Mouse (Mus musculus) neural tube, embryonic 15.5 days (tissue): Measurements from ENCODE around the gene Rccd1. TPM values are rescaled to one million over a fixed set of nuclear protein-coding genes. Genes with fewer than 3 reads are reported as not detected.
A peak's percentile ranks its signal among the peaks of the same experiment; 100 is the strongest.

Experiments
- ATAC-seq: fragments of 200-750 bp; cut with Nextera tagmentation; 2 replicates; pipeline ENCODE4 v1.8.0; 2017; ENCODE audit warnings: mild to moderate bottlenecking, moderate TSS enrichment, moderate library complexity; ENCODE audit not compliant: low FRiP score
- H3K27ac ChIP-seq: fragments of 300-500 bp; sonication (generic); replicated peaks from 2 replicates; pipeline ENCODE4 v1.5.1; 2015; ENCODE audit warnings: mild to moderate bottlenecking, inconsistent platforms
- H3K27me3 ChIP-seq: fragments of 300-500 bp; sonication (generic); replicated peaks from 2 replicates; pipeline ENCODE4 v1.6.1; 2015; ENCODE audit warnings: inconsistent platforms
- H3K36me3 ChIP-seq: fragments of 300-500 bp; sonication (generic); 2 replicates; pipeline ENCODE4 v1.6.1; 2015; ENCODE audit warnings: inconsistent platforms
- H3K4me1 ChIP-seq: fragments of 300-500 bp; sonication (generic); 2 replicates; pipeline ENCODE4 v1.6.1; 2015; ENCODE audit warnings: inconsistent platforms
- H3K4me2 ChIP-seq: fragments of 300-500 bp; sonication (generic); 2 replicates; pipeline ENCODE4 v1.6.1; 2015; ENCODE audit warnings: inconsistent platforms, mild to moderate bottlenecking, moderate library complexity
- H3K4me3 ChIP-seq: fragments of 300-500 bp; sonication (generic); replicated peaks from 2 replicates; pipeline ENCODE4 v1.5.1; 2015; ENCODE audit warnings: mild to moderate bottlenecking, inconsistent platforms
- H3K9ac ChIP-seq: fragments of 300-500 bp; sonication (generic); replicated peaks from 2 replicates; pipeline ENCODE4 v1.6.1; 2015; ENCODE audit warnings: mild to moderate bottlenecking, inconsistent platforms
- H3K9me3 ChIP-seq: fragments of 300-500 bp; sonication (generic); replicated peaks from 2 replicates; pipeline ENCODE4 v1.6.1; 2016; ENCODE audit warnings: inconsistent platforms
- WGBS: fragments of 180-500 bp; shearing (Covaris S2); methylation state at CpG from one replicate; pipeline ENCODE4 v1.1.7; 2015; ENCODE audit warnings: mixed read lengths; 5-methylcytosine and 5-hydroxymethylcytosine counted together
- polyA plus RNA-seq: library from polyadenylated mRNA; unstranded; fragments of >200 nt; fragmentation: Nextera tagmentation; extraction: Ambion mirVana; gene quantifications from 2 replicates; pipeline ENCODE4 v1.2.1, GENCODE M21; 2015

The Rccd1 gene
- polyA plus RNA-seq, 1 experiment from 2014 or later = 14.6 TPM

DNA sequence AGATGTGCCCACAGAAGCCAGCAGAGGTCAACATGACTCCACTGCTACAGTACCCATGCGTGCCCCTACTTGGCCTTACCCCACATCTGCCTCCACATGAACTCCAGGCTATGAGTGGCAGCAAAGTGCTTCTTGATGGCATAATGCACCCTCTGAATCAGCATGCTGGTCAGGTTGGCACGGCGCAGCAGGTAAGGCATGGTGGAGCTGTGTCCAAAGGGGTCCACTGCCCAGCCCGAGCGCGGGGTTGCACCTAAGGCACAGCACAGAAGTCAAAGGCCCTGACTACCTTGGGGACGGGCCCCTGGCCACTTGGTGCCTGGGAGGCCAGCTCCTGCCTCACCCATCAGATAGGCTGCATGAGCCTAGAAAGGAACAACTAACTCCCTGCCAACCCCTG, 43.0 kb upstream of the Rccd1 start:
- WGBS = 95% methylated on average over 7 of the region's 7 CpGs
- Histone ChIP-seq H3K36me3 (peaks cover 59% of the 10 kb centered on the region), H3K27me3 (no peaks in the 10 kb centered on the region), H3K27ac (no peak overlapping the region), H3K4me3 (no peak overlapping the region), H3K4me2 (no peak overlapping the region), H3K9ac (no peak overlapping the region), H3K9me3 (no peaks in the 10 kb centered on the region), H3K4me1 (peaks cover 25% of the 10 kb centered on the region)
- no peak for ATAC-seq

DNA sequence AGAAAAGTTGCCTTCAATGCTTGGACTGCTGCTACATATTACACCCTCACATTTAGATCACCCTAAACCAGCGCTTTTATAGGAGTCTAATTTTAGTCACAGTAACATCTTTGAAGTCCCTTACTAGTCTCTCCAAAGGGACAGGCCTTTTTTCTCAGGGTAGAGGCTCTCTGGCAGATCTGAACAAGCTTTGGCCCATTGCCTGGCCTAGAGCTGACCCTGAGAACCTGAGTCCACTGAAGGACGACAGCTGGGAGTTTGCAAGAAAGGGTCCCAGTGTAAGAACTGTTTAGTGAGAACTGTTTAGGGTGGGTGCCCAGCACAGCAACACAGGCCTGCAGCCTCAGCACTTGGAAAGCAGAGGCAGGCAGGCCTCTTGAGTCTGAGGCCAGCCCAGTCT, 41.5 kb upstream of the Rccd1 start:
- WGBS = 86% methylated on average over 2 of the region's 2 CpGs
- peaks cover 20% of the 10 kb centered on the region for H3K4me1 ChIP-seq
- H3K4me3 ChIP-seq = no peak overlapping the region
- no peak overlapping the region for H3K9ac ChIP-seq
- no peak for ATAC-seq
- no peak overlapping the region for H3K4me2 ChIP-seq
- H3K9me3 ChIP-seq = no peaks in the 10 kb centered on the region
- no peak overlapping the region for H3K27ac ChIP-seq
- H3K36me3 ChIP-seq = peaks cover 74% of the 10 kb centered on the region
- H3K27me3 ChIP-seq = no peaks in the 10 kb centered on the region

DNA sequence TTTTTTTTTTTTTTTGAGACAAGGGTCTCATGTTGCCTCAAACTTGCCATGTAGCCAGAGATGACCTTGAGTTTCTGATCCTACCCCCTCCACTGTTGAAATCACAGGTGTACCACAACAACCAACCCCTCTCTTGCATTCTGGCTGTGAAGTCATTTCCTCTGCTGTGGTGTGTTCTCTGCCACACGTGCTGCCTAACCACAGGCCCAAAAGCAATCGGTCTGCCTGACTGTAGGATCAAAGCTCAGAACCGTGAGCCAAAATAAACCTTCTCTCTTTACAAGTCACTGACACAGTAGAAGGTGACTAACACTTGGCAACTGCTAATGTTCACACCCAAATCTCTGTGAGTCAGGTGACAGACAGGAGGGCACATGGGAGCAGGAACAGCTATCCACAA, 36.2 kb upstream of the Rccd1 start:
- WGBS = 76% methylated on average over 3 of the region's 3 CpGs
- Histone ChIP-seq H3K27ac (no peak overlapping the region), H3K27me3 (no peaks in the 10 kb centered on the region), H3K9ac (no peak overlapping the region), H3K4me3 (no peak overlapping the region), H3K4me2 (no peak overlapping the region), H3K9me3 (no peaks in the 10 kb centered on the region), H3K4me1 (peaks cover 9% of the 10 kb centered on the region), H3K36me3 (peaks cover 93% of the 10 kb centered on the region)
- no peak for ATAC-seq

DNA sequence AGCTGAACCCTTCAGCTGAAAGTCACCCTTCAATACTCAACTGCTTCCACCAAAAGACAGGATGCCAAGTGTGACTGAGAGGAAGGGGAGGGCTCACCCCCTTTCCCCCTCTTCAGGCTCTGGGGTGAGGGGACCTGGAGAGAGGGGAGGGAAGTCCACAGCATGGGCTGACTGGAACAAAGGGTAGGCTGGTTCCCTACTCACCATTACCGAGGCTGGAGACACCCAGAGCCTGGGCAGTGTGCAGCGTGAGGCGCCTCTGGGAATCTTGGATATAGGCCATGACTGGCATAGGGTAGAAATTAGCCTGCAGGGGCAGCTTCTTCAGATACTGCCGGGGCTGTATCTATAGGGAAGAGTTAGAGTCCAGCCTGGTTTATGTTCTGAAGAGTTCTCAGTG, 33.8 kb upstream of the Rccd1 start:
- no peak for ATAC-seq
- Histone ChIP-seq H3K9me3 (no peaks in the 10 kb centered on the region), H3K36me3 (peaks cover 90% of the 10 kb centered on the region), H3K4me1 (peaks cover 9% of the 10 kb centered on the region), H3K4me3 (no peak overlapping the region), H3K27ac (0 out of 2 replicates have a peak overlapping the region, but pooled peaks have one; percentile 4), H3K9ac (no peak overlapping the region), H3K4me2 (no peak overlapping the region), H3K27me3 (no peaks in the 10 kb centered on the region)
- 53% methylated on average over 4 of the region's 4 CpGs for WGBS

DNA sequence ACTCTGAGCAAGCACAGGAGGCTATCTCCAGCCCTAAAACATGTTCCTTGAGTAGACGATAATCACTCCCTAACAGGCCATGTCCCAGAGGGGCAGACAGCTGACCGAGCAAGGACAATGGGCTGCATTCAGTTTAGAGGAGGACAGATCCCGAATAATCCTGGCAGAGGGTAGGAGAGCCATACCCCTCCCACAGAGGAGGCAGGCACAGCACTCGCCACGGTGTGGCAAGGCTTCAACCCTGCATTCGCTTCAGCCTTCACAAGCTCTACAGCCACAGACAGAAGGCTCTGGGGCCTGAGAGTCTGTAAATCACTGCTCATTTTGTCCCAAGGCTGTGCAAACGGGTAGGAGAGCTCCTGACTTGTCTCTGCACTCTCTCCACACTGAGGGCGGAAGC, 32.9 kb upstream of the Rccd1 start:
- WGBS = 22% methylated on average over 8 of the region's 8 CpGs
- Histone ChIP-seq H3K4me2 (no peak overlapping the region), H3K4me3 (no peak overlapping the region), H3K36me3 (peaks cover 89% of the 10 kb centered on the region), H3K9me3 (no peaks in the 10 kb centered on the region), H3K9ac (no peak overlapping the region), H3K4me1 (peaks cover 9% of the 10 kb centered on the region), H3K27me3 (no peaks in the 10 kb centered on the region), H3K27ac (peak overlapping the region; percentile 49)
- peak; percentile 53; the same call in 1 of the 2 replicates for ATAC-seq

DNA sequence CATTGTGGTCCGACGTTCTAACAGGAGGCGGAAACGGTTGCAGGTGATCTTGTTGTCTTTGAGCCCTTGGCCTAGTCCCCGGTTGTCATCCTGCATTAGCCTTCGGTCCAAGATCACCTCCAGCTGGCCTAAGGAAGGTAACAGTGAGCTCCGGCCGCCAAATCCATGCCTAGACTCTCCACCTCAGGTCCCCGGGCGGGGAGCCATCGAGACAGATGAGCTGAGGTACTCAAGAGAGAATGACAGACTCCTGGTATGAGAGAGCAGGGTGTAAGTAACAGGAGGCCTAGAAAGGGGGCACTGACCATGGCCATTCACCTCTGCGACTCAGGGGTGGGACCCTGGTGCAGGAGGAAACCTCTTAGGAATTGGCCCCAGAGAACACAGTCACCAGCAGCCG, 32.1 kb upstream of the Rccd1 start:
- Histone ChIP-seq H3K27me3 (no peaks in the 10 kb centered on the region), H3K4me3 (no peak overlapping the region), H3K36me3 (peaks cover 87% of the 10 kb centered on the region), H3K27ac (peak overlapping the region; percentile 49; the same call in 1 of the 2 replicates), H3K4me2 (no peak overlapping the region), H3K4me1 (peaks cover 9% of the 10 kb centered on the region), H3K9ac (no peak overlapping the region), H3K9me3 (no peaks in the 10 kb centered on the region)
- WGBS = 91% methylated on average over 13 of the region's 13 CpGs
- no peak for ATAC-seq

DNA sequence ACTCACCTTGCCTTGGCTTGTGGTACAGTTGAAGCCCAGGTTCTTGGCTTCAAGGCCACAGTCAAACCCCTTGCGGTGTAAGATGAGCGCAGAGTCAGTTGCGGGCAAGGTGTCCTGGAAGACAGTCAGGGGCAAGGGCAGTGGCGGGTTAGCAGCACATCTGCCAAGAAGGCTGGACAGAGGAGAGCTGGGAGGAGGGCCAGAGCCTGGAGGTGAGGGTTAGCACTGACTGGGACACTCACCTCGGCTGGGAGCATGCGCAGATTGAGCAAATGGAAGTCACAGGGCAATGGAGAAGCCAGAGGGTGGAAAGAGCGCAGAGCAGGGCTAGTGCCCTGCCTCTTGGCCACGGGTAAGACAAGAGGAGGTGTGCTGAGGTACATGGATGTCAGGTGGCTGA, 28.7 kb upstream of the Rccd1 start:
- H3K4me2 ChIP-seq = no peak overlapping the region
- H3K4me3 ChIP-seq = no peak overlapping the region
- H3K9me3 ChIP-seq = no peaks in the 10 kb centered on the region
- ATAC-seq = no peak
- H3K9ac ChIP-seq = no peak overlapping the region
- 93% methylated on average over 8 of the region's 8 CpGs for WGBS
- peaks cover 9% of the 10 kb centered on the region; the same call in 1 of the 2 replicates for H3K4me1 ChIP-seq
- H3K27ac ChIP-seq = no peak overlapping the region
- no peaks in the 10 kb centered on the region for H3K27me3 ChIP-seq
- peaks cover 70% of the 10 kb centered on the region for H3K36me3 ChIP-seq

DNA sequence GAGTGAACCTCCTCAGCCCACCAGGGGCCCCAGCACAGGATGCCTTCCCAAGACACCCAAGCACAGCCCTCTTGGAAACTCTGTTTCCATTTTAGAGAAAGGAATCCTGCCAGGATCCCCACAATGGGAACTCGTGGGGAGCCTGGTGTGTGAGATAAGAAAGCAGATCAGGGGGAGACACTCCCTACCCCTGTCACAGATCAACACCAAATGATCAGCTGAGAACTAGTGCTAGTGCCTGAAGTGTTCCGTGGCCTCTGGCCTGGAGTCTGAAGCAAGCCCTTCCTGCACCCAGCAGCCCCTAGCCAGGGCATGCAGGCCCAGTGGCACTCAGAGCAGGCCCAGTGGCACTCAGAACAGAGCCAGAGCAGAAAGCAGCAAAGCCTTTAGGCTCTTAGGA, 26.6 kb upstream of the Rccd1 start:
- Histone ChIP-seq H3K9ac (no peak overlapping the region), H3K4me2 (no peak overlapping the region), H3K4me1 (0 out of 2 replicates have a peak, but pooled peaks cover 4% of the 10 kb centered on the region), H3K27ac (no peak overlapping the region), H3K27me3 (no peaks in the 10 kb centered on the region), H3K36me3 (peaks cover 52% of the 10 kb centered on the region), H3K9me3 (no peaks in the 10 kb centered on the region), H3K4me3 (no peak overlapping the region)
- 82% methylated on average over 2 of the region's 2 CpGs for WGBS
- ATAC-seq = no peak

DNA sequence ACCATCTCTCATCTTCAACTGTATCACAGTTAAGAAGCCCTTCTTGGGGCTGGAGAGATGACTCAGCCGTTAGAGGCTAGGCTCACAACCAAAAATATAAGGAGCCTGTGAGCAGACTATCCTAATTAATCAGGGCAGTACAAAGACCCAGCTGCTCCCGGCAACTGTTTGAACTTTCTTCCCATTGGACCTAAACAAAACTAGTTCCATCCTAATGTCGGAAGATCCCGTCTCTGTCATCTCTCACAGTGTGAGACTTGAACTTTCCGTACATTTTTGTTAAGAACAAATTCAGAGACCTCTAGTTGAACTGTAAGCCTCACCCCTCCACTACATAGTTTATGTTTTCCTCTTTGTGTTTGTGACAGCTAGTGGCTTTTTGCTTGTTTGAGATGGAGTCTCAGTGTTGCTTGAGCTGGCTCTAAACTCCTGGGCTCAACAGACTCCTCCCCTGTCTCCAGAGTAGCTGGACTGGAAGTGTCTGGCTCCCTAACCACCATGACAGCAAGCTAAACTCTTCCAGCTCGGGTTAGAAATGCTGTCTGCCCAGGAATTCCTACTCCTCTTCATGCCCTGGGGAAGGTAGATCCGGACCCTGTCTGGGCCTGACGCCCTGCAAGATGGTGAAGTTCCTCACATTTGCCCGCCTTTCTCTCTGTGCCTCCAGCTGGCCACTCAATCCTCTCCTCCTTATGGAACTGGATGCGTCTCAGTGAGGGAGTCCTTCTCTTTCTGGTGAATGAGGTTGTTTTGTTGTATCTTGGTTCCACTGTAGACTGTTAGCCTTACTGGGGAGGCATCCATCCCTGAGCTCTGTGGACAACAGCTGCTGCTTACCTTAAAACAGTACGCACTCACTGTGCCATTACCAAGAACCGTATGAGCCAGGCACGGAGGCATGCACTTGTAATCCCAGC, 23.7 kb upstream of the Rccd1 start:
- Histone ChIP-seq H3K27ac (peak overlapping the region; percentile 45), H3K4me2 (no peak overlapping the region), H3K27me3 (no peaks in the 10 kb centered on the region), H3K36me3 (peaks cover 30% of the 10 kb centered on the region), H3K4me1 (peaks cover 11% of the 10 kb centered on the region), H3K9me3 (no peaks in the 10 kb centered on the region), H3K4me3 (no peak overlapping the region), H3K9ac (no peak overlapping the region)
- no peak for ATAC-seq
- WGBS = 47% methylated on average over 13 of the region's 13 CpGs

DNA sequence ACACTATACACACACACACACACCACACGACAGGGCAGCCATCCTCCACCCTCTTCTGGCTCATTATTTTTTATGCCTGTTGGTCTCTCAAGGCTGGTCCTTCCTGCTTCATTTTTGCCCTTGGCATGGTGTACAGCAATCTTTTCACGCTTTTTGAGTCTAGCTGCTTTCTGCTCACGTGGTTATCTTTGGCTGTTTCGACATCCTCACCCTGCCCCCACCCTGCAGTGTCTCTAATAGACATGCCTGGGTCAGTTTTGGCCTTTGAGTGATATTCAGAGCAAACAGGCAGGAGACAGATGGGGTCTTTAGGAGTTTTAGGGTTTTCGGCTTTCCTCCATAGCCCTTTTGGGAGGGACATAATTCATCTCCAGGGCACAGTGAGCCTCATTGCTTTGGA, 22.6 kb upstream of the Rccd1 start:
- Histone ChIP-seq H3K27ac (no peak overlapping the region), H3K36me3 (peaks cover 21% of the 10 kb centered on the region), H3K4me1 (peaks cover 21% of the 10 kb centered on the region), H3K9me3 (no peaks in the 10 kb centered on the region), H3K27me3 (no peaks in the 10 kb centered on the region), H3K9ac (no peak overlapping the region), H3K4me3 (no peak overlapping the region), H3K4me2 (no peak overlapping the region)
- WGBS = 73% methylated on average over 5 of the region's 5 CpGs
- ATAC-seq = no peak

DNA sequence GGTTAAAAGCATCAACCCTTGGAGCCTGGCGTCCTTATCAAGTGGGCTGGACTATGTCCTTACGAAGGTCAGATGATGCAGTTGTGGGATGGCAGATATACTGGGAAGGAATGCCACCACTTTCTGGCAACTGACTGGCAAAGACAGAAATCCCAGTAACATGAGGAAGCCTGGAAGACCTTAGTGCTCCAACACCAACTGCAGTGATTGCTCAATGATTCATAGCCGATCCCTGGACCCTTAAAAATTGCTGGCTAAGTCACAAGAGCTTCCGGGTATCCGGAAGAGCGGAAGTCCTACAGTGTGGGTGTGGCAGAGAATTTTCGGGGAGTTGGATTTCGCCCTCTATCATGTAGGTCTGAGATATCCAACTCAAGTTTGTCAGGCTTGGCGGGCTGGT, 21.9 kb upstream of the Rccd1 start:
- no peak for ATAC-seq
- Histone ChIP-seq H3K27ac (no peak overlapping the region), H3K9ac (no peak overlapping the region), H3K9me3 (no peaks in the 10 kb centered on the region), H3K36me3 (peaks cover 16% of the 10 kb centered on the region), H3K27me3 (no peaks in the 10 kb centered on the region), H3K4me2 (no peak overlapping the region), H3K4me1 (peaks cover 27% of the 10 kb centered on the region), H3K4me3 (no peak overlapping the region)
- WGBS = 95% methylated on average over 9 of the region's 9 CpGs

DNA sequence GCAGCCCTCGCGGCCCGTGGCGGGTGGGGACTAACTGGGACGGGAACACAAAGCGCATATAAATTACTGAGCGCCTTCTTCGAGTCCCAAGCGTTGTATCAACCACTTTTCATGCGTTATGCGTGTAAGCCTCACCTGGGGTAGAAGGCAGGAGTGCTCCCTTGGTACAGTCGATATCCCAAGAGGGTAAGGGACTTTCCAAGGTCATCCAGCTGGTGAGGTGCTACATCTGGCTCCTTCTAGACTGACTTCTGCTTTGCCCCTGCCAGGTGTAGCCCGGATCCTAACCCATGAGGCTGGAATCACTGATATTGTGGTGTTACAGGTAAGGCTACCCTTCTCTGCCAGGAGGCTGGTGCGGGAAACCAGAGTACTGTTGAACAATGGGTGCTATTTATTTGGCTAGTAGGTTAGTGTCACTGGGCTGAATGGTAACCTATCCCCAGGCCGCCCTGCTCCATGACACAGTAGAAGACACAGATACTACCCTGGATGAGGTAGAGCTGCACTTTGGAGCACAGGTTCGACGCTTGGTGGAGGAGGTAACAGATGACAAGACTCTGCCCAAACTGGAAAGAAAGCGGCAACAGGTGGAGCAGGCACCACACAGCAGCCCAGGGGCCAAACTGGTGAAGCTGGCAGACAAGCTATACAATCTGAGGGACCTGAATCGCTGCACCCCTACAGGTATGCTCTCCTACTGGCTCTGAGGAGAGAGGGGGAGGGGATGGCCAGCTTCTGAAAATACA, 19.2 kb upstream of the Rccd1 start:
- Histone ChIP-seq H3K4me1 (peaks cover 46% of the 10 kb centered on the region), H3K4me3 (peak overlapping the region; percentile 46), H3K9ac (peak overlapping the region; percentile 60), H3K36me3 (no peaks in the 10 kb centered on the region), H3K27me3 (no peaks in the 10 kb centered on the region), H3K9me3 (no peaks in the 10 kb centered on the region), H3K4me2 (peak overlapping the region; percentile 78), H3K27ac (peak overlapping the region; percentile 83)
- 28% methylated on average over 19 of the region's 19 CpGs for WGBS
- ATAC-seq = peak; percentile 1; the same call in 1 of the 2 replicates
